Mouse (Mus musculus) cerebellum, adult (tissue): ENCODE measurements around the gene Mcm6.
"Not testable (repeated sequence)": the region's sequence is repeated elsewhere in the genome, so short reads cannot be mapped to it uniquely, and the experiment has no call there.

ENCODE experiments used
- ATAC-seq: cut with Nextera tagmentation; 2 replicates; pipeline ENCODE4 v1.9.2; 2017; ENCODE audit warnings: mild to moderate bottlenecking, moderate library complexity, mixed read lengths; ENCODE audit not compliant: insufficient number of reproducible peaks, low FRiP score, low TSS enrichment

Gene Mcm6

DNA sequence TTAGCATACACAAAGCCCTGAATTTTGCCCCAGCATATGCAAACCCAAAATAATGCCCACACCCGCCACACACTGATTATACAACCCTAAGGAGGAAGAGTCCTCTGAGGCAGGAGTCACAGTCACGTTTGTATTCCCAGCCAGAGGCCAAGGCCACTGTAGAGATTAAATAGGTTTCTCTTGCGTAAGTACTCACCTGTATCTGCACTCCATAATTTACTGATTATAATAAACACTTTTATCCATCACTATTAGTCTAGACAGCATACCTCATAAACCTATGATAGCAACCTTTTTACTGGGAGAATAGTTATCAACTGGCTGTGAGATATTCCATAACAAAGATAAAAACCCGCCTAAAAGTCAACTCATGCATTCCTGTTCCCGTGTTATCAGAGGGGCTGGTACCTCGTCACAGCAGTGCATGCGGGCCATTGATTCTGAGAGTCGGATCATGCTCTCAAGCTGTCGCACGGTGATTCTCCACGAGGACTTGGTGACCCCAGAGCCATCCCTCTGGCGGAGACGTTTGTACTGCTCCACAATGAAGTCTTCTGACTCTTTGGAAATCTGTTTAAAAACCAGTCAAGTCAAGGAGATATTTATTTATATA, 21.6 kb downstream of the Mcm6 start:
- no peak for ATAC-seq

GRCm38 (mm10) chr1:128330313-128330712, 29.2 kb downstream of the Mcm6 start:
- ATAC-seq: no peak

DNA sequence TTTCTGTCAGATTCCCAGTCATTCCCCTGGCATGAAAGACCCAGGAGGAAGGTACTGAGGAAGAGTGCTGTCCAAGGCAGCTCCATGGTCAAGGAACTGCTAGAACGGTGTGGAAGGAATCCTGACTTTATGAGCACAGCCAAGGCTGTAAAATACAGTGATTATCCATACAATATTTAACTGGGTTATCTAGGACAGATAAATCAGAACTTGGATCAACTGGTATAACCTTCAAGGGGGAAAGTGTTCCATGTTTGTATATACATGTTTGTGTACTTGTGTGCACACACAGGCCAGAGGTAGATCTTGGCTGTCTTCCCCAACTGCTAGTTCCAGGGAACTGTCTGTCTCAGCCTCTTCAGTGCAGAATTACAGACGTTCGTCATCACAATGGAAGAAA, 31.2 kb downstream of the Mcm6 start, which contains the start of gene Lct:
Lct (minus strand) TSS at position 101 of the 400 bp plus-strand sequence.
- ATAC-seq: no peak

DNA sequence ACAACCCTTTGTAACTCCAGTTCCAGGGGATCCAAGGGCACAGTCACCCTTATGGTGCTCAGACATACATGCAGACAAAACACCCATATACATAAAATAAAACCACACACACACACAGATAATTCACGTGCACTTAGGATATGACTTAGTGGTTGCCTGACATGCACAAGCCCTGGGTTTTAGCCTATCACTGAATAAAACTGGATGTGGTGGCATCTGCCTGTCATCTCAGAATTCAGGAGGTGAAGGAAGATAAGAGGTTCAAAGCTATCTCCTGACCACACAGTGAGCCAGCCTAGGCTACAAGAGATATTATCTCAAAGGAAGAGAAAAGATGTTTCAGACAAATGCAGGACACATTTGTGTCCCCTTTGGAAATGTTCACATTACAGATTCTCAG, 32.3 kb downstream of the Mcm6 start:
- no peak for ATAC-seq

DNA sequence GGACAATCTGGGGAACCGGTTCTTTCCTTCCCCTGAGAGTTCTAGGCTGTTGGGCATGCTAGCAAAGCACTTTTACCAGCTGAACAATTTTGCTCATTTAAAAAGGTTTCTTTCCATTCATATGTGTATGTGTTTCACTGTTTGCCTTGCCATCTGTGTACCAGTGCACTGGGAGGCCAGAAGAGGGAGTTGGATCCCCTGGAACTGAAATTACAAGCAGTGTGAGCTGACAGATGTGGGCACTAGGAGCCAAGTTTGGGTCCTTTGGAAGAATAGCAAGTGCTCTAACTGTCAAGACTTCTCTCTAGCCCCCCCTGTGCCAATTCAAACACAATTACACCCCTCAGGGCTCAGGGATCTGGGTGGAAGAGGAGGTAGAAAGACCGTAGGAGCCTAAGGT, 34.7 kb downstream of the Mcm6 start:
- no peak for ATAC-seq

DNA sequence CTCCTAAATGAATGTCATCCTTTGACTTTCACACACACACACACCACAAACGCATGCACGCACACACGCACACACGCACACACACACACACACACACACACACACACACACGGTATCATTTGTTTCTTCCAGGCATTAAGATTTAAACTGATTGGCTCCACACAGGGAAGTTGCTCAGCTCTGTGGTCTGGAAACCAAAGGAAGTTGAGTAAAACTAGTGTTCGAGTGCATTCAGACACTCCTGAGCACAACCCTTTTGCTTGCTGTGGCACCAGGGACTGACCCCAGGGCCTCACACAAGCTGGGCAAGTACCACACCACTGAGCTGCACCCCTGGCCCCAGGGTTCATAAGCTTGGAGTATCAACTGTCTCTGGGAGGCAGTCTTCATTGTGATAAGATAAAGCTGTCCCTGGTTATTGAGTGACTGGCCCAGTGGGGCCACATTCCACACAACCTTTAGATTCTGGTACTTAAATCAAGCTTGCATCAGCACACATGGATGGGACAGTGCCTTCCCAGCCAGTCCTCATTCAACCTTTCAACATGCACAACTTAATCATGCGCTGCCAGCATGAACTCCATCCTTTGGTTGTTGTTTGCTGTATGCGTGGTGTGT, 36.3 kb downstream of the Mcm6 start:
- no peak for ATAC-seq

DNA sequence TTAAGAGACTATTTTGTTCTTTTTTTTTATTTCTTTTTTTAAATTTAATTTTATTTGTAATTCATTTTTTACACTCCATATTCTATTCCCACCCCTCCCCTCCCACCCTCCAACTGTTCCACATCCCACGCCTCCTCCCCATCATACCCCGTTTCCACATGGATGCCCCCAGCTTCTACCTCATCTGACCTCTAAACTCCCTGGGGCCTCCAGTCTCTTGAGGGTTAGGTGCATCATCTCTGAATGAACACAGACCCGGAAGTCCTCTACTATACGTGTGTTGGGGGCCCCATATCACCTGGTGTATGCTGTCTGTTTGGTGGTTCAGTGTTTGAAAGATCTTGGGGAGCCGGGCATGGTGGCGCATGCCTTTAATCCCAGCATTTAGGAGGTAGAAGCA, 40.2 kb downstream of the Mcm6 start:
- not testable (repeated sequence) for ATAC-seq

- no peak for ATAC-seq
These were observed 44.8 kb downstream of the Mcm6 start for GRCm38 (mm10) chr1:128314665-128315064.

GRCm38 (mm10) chr1:128309043-128309442, 50.4 kb downstream of the Mcm6 start:
- ATAC-seq: no peak

DNA sequence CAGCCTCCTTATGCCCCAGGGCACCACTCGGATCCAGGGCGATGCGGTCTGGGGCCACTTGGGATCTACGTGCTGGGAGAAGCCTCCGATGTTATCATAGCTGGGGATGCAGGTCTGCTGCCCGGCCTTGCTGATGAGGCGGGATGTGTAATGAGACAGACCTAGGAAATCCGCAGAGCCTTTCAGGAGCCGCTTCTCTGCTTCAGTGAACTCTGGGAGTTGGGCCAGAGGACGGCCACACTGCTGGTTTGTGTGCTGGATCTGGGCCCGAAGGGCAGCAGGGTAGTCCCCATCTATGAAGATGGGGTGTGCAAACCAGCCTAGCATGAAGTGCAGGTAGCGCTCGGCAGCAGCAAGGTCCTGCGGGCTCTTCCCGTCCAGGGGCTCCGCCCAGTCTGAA, 55.6 kb downstream of the Mcm6 start:
- ATAC-seq: peak; percentile 92

- ATAC-seq: no peak
These were observed 63.5 kb downstream of the Mcm6 start for GRCm38 (mm10) chr1:128295717-128296528.

DNA sequence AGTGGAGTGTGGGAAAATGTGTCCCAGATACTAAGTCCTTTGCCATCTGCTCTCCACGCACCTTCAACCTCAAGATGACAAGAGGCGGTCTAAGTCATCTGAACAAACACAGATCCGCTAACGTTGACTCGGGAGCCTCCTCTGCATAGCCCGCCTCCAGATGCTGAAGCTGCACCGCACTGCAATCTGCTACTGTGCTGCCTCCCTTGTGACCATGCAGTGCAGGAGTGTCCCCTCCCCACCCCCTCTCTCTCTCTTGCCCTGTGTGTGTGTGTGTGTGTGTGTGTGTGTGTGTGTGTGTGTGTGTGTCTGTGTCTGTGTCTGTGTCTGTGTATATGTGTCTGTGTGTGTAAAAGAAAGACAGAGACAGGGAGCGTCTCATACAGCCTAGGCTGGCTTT, 64.2 kb downstream of the Mcm6 start:
- ATAC-seq: no peak

GRCm38 (mm10) chr1:128293524-128293923, 65.9 kb downstream of the Mcm6 start:
- peak; percentile 84 for ATAC-seq

- ATAC-seq: no peak
These were observed 69.2 kb downstream of the Mcm6 start for GRCm38 (mm10) chr1:128290295-128290694.

DNA sequence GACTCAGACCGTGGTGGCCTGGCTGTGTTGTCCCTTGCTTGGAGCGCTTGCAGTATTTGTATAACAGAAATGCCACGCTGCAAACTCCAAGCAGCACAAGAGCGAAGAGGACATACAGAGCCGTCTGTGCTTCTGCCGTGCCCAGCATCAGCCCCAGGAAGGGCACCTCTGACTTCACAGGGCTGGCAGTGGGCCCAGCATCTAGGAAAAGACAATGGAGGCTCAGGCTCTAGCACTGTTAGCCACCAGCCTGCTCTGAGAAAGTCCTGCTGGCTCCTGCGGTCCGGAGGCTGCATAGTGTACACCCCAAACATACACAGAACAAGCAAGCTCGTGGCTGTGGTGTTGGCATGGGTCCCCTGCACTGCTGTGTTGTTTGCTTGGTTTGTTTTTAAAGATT, 74.3 kb downstream of the Mcm6 start:
- no peak for ATAC-seq

DNA sequence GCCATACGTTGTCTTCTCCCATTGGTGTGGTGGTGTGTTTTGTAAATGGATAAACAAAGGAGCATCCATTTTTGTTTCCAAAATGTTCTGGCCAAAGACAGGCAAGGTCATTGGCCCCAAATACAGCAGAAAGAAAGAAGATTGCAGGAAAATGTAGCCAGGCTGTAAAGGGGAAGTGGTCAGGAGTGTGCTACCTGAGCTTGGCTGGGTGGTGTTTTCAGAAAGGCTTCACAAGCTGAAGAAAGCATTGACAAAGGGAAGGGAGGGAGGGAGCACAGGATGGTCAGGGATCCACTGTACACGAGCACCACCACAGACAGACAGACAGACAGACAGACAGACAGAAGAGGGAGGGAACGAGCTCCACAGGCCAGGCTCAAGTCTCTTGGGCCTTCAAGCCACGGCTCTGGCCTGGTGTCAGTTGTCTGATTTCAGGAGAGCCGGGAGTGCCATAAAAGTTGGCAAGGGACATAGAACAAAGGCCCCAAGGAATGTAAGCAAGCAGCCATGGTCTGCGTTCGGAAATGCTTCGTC, 75.2 kb downstream of the Mcm6 start:
- ATAC-seq: no peak

GRCm38 (mm10) chr1:128282924-128283323, 76.5 kb downstream of the Mcm6 start:
- ATAC-seq: no peak

GRCm38 (mm10) chr1:128281753-128282152, 77.7 kb downstream of the Mcm6 start:
- no peak for ATAC-seq
